Mouse (Mus musculus) naive thymus-derived CD4-positive, alpha-beta T cell, adult 5 months (primary cell): ENCODE results near the gene Klhl5. TPM values are rescaled to one million over a fixed set of nuclear protein-coding genes. Genes with fewer than 3 reads are reported as not detected.

ENCODE experiments used
- polyA plus RNA-seq: library from polyadenylated mRNA; unstranded; fragments of 100-300 nt; shearing (Covaris generic); gene quantifications from one replicate; pipeline ENCODE4 v1.2.1, GENCODE M21; 2017

The Klhl5 gene
- polyA plus RNA-seq, result 36.7 TPM

DNA sequence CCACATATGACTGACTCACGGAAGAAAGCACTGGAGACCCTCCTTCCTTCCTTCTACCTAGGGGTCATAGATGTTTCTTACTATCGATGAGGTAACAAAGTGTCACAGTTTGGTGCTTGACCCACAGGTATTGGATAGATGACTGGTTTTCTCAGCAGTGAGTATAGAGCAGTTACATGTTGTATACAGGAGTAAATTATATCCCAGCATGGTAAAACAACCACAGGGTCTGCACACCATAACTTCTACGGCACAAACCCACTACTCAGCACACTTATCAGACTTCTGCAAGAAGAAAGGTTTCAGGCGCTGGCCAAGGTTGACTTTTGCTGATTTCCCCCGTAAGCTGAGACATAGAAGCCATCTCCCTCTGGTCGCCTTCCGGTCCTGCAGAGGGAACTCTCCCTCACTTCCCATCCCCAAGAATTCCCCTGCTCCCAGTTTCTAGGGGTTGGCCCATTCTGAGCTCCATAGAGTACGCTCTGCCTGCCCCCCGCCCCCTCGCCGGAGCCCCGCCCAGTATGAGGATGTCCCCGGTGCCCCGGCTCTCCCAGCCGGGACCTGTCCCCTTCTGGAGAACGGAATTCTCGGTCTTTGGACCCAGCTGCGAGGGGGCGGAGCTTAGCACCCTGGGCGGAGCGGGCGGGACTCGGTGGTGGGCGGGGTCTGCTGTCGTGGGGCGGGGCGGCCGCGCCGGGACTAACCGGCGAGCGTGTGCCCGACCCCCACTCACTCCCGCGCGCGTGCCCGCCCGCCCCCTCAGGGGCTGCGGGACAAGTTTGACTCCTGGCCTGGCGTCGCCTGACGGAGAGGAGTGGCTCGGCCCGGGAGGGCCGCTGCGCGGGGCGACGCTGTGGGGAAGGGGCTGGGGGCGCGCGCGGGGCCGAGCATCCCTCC lies at the start of gene Klhl5:
Gene Klhl5, plus strand, starts transcription at position 664 of the 897 bp plus-strand sequence.

DNA sequence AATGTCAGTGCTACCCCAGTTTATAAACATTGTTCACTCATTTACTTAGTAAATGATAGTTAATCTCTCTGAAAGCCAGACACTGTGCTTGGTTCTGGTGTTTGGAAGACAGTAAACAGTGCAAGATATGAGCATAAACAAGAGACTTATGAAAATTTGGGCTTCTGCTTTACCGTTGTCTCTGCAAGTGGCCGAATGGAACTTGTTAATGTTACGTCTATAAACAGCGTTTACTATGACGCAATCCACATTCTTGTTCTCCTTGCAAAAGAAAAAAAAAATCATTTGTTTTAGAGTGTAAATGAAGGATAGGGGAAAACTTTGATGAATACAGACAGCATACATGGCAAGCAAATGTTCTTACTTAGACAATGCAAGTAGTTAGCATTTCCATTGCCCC lies 15.4 kb upstream of the Klhl5 start, which contains the start of gene Tmem156:
Gene Tmem156, minus strand, starts transcription at position 212 of the 400 bp plus-strand sequence.

DNA sequence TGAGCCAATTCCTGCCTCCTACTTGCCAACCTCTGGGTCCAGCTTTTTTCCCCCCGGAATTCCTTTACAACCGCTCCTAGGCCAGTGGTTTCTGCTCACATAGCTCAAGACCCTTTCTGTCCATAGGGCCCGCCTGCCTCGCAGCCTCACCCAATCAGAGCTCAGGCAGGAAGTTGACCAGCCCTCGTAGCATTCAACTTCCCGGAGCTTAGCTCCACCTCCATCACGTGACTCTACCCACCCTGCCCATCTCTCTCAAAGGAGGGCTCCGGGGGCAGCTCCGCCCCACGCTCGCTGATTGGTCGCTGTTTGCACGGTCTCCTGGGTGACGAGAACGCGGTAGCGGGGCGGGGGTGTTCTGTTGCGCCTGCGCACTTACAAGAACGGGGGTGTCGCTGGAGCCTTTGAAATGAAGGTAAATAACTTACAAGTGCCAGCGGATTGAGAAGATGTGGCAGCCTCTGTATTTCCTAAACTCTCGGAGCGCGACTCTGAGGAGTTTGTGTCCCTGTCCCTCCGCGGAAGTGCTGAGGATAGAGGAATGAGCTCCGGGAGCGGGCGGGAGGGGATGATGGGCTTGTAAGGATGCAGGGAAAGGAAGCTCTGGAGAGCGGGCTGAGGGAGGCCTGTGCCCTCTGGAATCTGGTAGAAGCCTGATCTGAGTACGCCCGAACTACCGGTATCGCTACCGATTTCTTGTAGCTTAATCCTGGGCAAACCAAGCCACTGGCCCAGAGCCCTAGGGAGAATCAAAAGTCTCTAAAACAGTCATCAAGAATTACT lies 92.2 kb downstream of the Klhl5 start, which contains the start of gene Wdr19:
Gene Wdr19, plus strand, starts transcription at position 351 of the 783 bp plus-strand sequence.

Other genes starting within 250 kb of the Klhl5 start
- 25.3 TPM for gene Tlr1, start 174.0 kb upstream of the Klhl5 start, polyA plus RNA-seq
- gene Tlr6, start 147.4 kb upstream of the Klhl5 start, polyA plus RNA-seq, result 2.3 TPM
- 1.6 TPM for gene Fam114a1, start 137.5 kb upstream of the Klhl5 start, polyA plus RNA-seq
- gene Tmem156, start 15.4 kb upstream of the Klhl5 start, polyA plus RNA-seq, result 16.1 TPM
- gene Wdr19, start 92.2 kb downstream of the Klhl5 start, polyA plus RNA-seq, result 3.0 TPM
- gene Rfc1, start 228.1 kb downstream of the Klhl5 start, polyA plus RNA-seq, result 39.9 TPM
- not detected for gene Klb, start 240.8 kb downstream of the Klhl5 start, polyA plus RNA-seq